Mouse (Mus musculus) lung, embryonic 15.5 days (tissue): ENCODE measurements around the gene Cym. TPM values are rescaled to one million over a fixed set of nuclear protein-coding genes. Genes with fewer than 3 reads are reported as not detected.

ENCODE experiments used
- polyA plus RNA-seq: library from polyadenylated mRNA; unstranded; fragments of >200 nt; fragmentation: Nextera tagmentation; extraction: Ambion mirVana; gene quantifications from 2 replicates; pipeline ENCODE4 v1.2.1, GENCODE M21; 2015

Gene Cym
- polyA plus RNA-seq, 1 experiment from 2014 or later = 93.2 TPM

Other genes with a start within 250 kb of the Cym start
- gene Kcna3, start 185.6 kb downstream of the Cym start, polyA plus RNA-seq = 3.0 and 3.5 TPM in 2 replicates
- 0.47 and 0.61 TPM in 2 replicates for gene Kcna2, start 120.6 kb downstream of the Cym start, polyA plus RNA-seq
- not detected in 2 replicates for gene Kcna10, start 38.7 kb downstream of the Cym start, polyA plus RNA-seq
- gene A630076J17Rik, start 8.9 kb upstream of the Cym start, polyA plus RNA-seq = 0.15 and 0.44 TPM in 2 replicates
- gene Prok1, start 18.0 kb upstream of the Cym start, polyA plus RNA-seq = not detected in 2 replicates
- gene Lamtor5, start 57.1 kb upstream of the Cym start, polyA plus RNA-seq = 187 and 188 TPM in 2 replicates
- gene Slc16a4, start 69.5 kb upstream of the Cym start, polyA plus RNA-seq = 2.5 and 2.6 TPM in 2 replicates
- 15.0 and 15.4 TPM in 2 replicates for gene Rbm15, start 111.9 kb upstream of the Cym start, polyA plus RNA-seq
- gene Kcnc4, start 237.8 kb upstream of the Cym start, polyA plus RNA-seq = 0.04 and 0.14 TPM in 2 replicates